Mouse (Mus musculus) C2C12 (cell line): ENCODE results near the gene Etfb. TPM values are rescaled to one million over a fixed set of nuclear protein-coding genes. Genes with fewer than 3 reads are reported as not detected.

Experiments
- H3K27me3 ChIP-seq: one replicate; pipeline ENCODE4 v1.6.1; 2011; ENCODE audit not compliant: control insufficient read depth, insufficient read depth, insufficient read length
- H3K36me3 ChIP-seq: one replicate; pipeline ENCODE4 v1.6.1; 2011; ENCODE audit not compliant: control insufficient read depth, insufficient read depth
- H3K4me3 ChIP-seq: one replicate; pipeline ENCODE4 v1.5.1; 2011; ENCODE audit warnings: mild to moderate bottlenecking, control low read depth; ENCODE audit not compliant: poor library complexity, insufficient read depth, severe bottlenecking
- H3K79me2 ChIP-seq: one replicate; pipeline ENCODE4 v1.6.1; 2011; ENCODE audit not compliant: control insufficient read depth, insufficient read depth
- H3K79me3 ChIP-seq: one replicate; pipeline ENCODE4 v1.6.1; 2011; ENCODE audit warnings: low read depth, control low read depth
- H3ac ChIP-seq: one replicate; pipeline ENCODE3; 2011; ENCODE audit warnings: low read depth; ENCODE audit not compliant: control insufficient read depth, insufficient read length
- CEBPB ChIP-seq: IDR thresholded peaks from one replicate; pipeline ENCODE4 v1.6.1; 2011; ENCODE audit warnings: low read depth, mild to moderate bottlenecking, control low read depth, moderate library complexity
- CTCF ChIP-seq: IDR thresholded peaks from one replicate; pipeline ENCODE4 v1.5.1; 2011; ENCODE audit not compliant: control insufficient read depth, insufficient read depth, insufficient read length
- FOSL1 ChIP-seq: IDR thresholded peaks from one replicate; pipeline ENCODE4 v1.8.0; 2011; ENCODE audit warnings: mild to moderate bottlenecking, low read length; ENCODE audit not compliant: poor library complexity, insufficient read depth, severe bottlenecking
- MAX ChIP-seq: IDR thresholded peaks from one replicate; pipeline ENCODE4 v1.6.1; 2011; ENCODE audit warnings: mild to moderate bottlenecking, control low read depth
- MYOD1 ChIP-seq: IDR thresholded peaks from one replicate; pipeline ENCODE4 v1.6.1; 2011; ENCODE audit warnings: low read depth; ENCODE audit not compliant: control insufficient read depth, insufficient read length
- MYOG ChIP-seq: IDR thresholded peaks from one replicate; pipeline ENCODE4 v1.6.1; 2011; ENCODE audit not compliant: control insufficient read depth, insufficient read length; ENCODE audit errors: extremely low read depth
- USF1 ChIP-seq: IDR thresholded peaks from one replicate; pipeline ENCODE4 v1.6.1; 2011; ENCODE audit warnings: low read depth, mild to moderate bottlenecking, control low read depth, moderate library complexity
- polyA plus RNA-seq: library from polyadenylated mRNA; unstranded; fragments of >200 nt; fragmentation: generic; extraction: Trizol; gene quantifications from one replicate; pipeline ENCODE4 v1.2.1, GENCODE M21; 2012; ENCODE audit warnings: missing spikeins

Gene Etfb
- polyA plus RNA-seq, 1 experiment, result 296 TPM

GRCm38 (mm10) chr7:43482090-43482716 lies 38.3 kb downstream of the Etfb start:
- no peak overlapping the region for H3K4me3 ChIP-seq
- H3K79me2 ChIP-seq, result no peaks in the 10 kb centered on the region
- H3K79me3 ChIP-seq, result no peaks in the 10 kb centered on the region
- H3K36me3 ChIP-seq, result no peaks in the 10 kb centered on the region
- H3ac ChIP-seq, result no peak overlapping the region
- TF ChIP-seq CEBPB (no peak), CTCF (no peak), MAX (no peak), MYOG (no peak), MYOD1 (no peak), USF1 (no peak), FOSL1 (no peak)
- H3K27me3 ChIP-seq, result no peaks in the 10 kb centered on the region

GRCm38 (mm10) chr7:43483236-43483635 lies 39.4 kb downstream of the Etfb start:
- Histone ChIP-seq H3K27me3 (no peaks in the 10 kb centered on the region), H3K36me3 (no peaks in the 10 kb centered on the region), H3K79me2 (no peaks in the 10 kb centered on the region), H3ac (no peak overlapping the region), H3K79me3 (no peaks in the 10 kb centered on the region), H3K4me3 (no peak overlapping the region)
- TF ChIP-seq USF1 (no peak), CTCF (no peak), MYOG (no peak), MYOD1 (no peak), FOSL1 (no peak), MAX (no peak)

- no peaks in the 10 kb centered on the region for H3K36me3 ChIP-seq
- no peak overlapping the region for H3K4me3 ChIP-seq
- no peaks in the 10 kb centered on the region for H3K79me3 ChIP-seq
- H3ac ChIP-seq, result no peak overlapping the region
- H3K27me3 ChIP-seq, result peaks cover 3% of the 10 kb centered on the region
- no peaks in the 10 kb centered on the region for H3K79me2 ChIP-seq
- no peak for TF ChIP-seq FOSL1
- TF ChIP-seq USF1, result no peak
- no peak for TF ChIP-seq MYOD1
- no peak for TF ChIP-seq MYOG
- no peak for TF ChIP-seq MAX
- no peak for TF ChIP-seq CTCF
- no peak for TF ChIP-seq CEBPB
Measured at GRCm38 (mm10) chr7:43488646-43489045, 44.8 kb downstream of the Etfb start.

- Histone ChIP-seq H3K27me3 (peaks cover 3% of the 10 kb centered on the region), H3K79me3 (no peaks in the 10 kb centered on the region), H3K79me2 (no peaks in the 10 kb centered on the region), H3K36me3 (no peaks in the 10 kb centered on the region), H3ac (no peak within 1 kb of the TSS), H3K4me3 (no peak within 1 kb of the TSS)
- TF ChIP-seq MAX (no peak), FOSL1 (no peak), MYOD1 (no peak), USF1 (no peak)
Measured at GRCm38 (mm10) chr7:43489631-43490125, 45.8 kb downstream of the Etfb start, which contains the start of gene Iglon5. Gene Iglon5 (minus strand): TSS chr7:43490075.

- no peak for TF ChIP-seq USF1
- TF ChIP-seq MYOG, result no peak
- no peak for TF ChIP-seq CEBPB
- no peak for TF ChIP-seq CTCF
- no peak for TF ChIP-seq MAX
- no peak for TF ChIP-seq MYOD1
- no peak for TF ChIP-seq FOSL1
- H3K4me3 ChIP-seq, result no peak overlapping the region
- H3ac ChIP-seq, result no peak overlapping the region
Measured at GRCm38 (mm10) chr7:43490182-43490584, 46.3 kb downstream of the Etfb start.

GRCm38 (mm10) chr7:43490861-43491260 lies 47.0 kb downstream of the Etfb start:
- H3ac ChIP-seq, result no peak overlapping the region
- no peaks in the 10 kb centered on the region for H3K79me2 ChIP-seq
- H3K36me3 ChIP-seq, result no peaks in the 10 kb centered on the region
- TF ChIP-seq MAX (no peak), MYOD1 (no peak), USF1 (no peak), CEBPB (no peak), MYOG (no peak), CTCF (no peak), FOSL1 (no peak)
- no peaks in the 10 kb centered on the region for H3K79me3 ChIP-seq
- peaks cover 3% of the 10 kb centered on the region for H3K27me3 ChIP-seq
- no peak overlapping the region for H3K4me3 ChIP-seq

More at GRCm38 (mm10) chr7:43490182-43490584, 46.3 kb downstream of the Etfb start:
- Histone ChIP-seq H3K27me3 (peaks cover 3% of the 10 kb centered on the region), H3K79me3 (no peaks in the 10 kb centered on the region), H3K36me3 (no peaks in the 10 kb centered on the region), H3K79me2 (no peaks in the 10 kb centered on the region)
